Mouse (Mus musculus) liver, embryonic 14.5 days (tissue): ENCODE results near the gene Car15.

Experiments used
- CTCF ChIP-seq: IDR thresholded peaks from 2 replicates; pipeline ENCODE4 v1.5.1; 2016; ENCODE audit warnings: antibody characterized with exemption, low read depth, control low read depth
- EP300 ChIP-seq: IDR thresholded peaks from 2 replicates; pipeline ENCODE4 v1.6.1; 2016; ENCODE audit warnings: antibody characterized with exemption, low read depth

GRCm38 (mm10) chr16:17853263-17853662, 15.1 kb upstream of the Car15 start:
- TF ChIP-seq EP300 (no peak), CTCF (no peak)
